Mouse (Mus musculus): ENCODE measurements around the gene Gimap5.

DNA sequence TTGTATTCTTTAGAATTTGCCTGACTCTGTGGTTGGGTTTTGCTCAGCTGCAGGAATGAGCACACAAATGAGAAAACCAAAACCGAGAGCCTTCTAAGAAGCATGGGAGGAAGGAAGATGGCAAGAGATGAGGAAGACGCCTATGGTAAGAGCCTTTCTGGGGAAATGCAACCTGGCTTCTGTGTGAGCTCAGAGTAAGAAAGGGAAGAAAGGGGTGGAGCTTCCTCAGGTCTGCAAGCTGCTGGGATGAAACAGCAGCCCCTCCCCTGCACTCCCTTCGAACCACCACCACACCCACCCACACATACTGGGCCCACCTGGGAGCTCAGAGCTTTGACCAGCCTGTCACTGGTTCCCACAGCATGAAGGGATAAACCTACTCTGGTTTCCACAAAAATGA, 4.7 kb upstream of the Gimap5 start:
- TF ChIP-seq CTCF (IDR thresholded peaks at IDR 0.05; ENCODE audit: insufficient read depth, low read length) (no peak), POLR2A (IDR thresholded peaks at IDR 0.05; ENCODE audit: borderline replicate concordance, extremely low read depth, low read depth, low read length) (no peak)

Data from lung, adult 2 months (tissue).